Mouse (Mus musculus): ENCODE data around the gene Foxn3. TPM values are rescaled to one million over a fixed set of nuclear protein-coding genes. Genes with fewer than 3 reads are reported as not detected.

The Foxn3 gene
- total and polyA plus RNA-seq, 2 experiments = 21.1 to 27.3 TPM

DNA sequence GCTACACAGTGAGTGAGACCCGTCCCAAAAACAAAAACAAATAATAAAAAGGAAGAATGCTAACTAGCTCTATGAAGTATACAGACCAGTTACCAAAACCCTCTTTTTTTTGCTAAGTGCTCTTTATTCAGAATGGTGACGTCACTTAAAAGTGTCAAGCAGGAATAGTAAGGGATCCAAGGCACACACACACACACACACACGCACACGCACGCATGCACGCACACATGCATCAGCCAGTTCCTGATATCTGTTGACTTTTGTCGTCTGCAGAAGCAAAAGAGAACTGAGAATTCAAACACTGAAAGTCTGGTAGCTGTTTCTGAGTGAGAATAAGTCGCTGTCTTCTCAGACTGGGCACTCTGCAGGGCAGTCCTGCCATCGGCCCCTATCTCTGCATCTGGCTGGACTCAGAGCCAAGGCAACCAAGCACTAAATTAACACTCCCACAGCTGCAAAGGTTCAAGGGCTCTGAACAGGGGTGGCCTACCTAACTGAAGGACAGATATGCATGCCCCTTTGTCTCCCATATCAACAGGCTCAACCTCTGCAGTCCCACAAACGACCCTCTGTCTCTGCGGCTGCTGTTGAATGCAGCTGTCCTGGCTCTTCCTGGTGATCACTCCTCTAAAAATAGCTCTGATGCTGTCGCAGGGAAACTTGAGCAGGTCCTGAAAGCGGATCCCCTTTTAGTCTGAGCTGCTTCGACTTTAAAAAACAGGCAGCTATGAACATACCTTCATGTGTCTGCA lies 257.4 kb downstream of the Foxn3 start:
- Histone ChIP-seq H3K9ac (ENCODE audit: low read depth, low read length) (no peak overlapping the region), H3K4me1 (ENCODE audit: control insufficient read depth, insufficient read depth, low read length) (peaks cover 16% of the 10 kb centered on the region), H3K36me3 (ENCODE audit: control insufficient read depth, insufficient read depth, low read length) (no peaks in the 10 kb centered on the region), H3K27ac (replicated peaks; ENCODE audit: insufficient read depth, low read depth, low read length) (no peak overlapping the region), H3K4me3 (ENCODE audit: insufficient read depth, low read depth, low read length) (no peak overlapping the region), H3K79me2 (ENCODE audit: control insufficient read depth, insufficient read depth, low read length) (peaks cover 37% of the 10 kb centered on the region; the same call in 1 of the 2 replicates), H3K27me3 (ENCODE audit: control insufficient read depth, insufficient read depth, low read length) (no peaks in the 10 kb centered on the region)
- TF ChIP-seq POLR2A (IDR thresholded peaks at IDR 0.05; ENCODE audit: extremely low read depth, insufficient read depth, low read length) = no peak
- no peak for TF ChIP-seq CTCF (IDR thresholded peaks at IDR 0.05; ENCODE audit: low read depth, low read length)
- no peak for DNase-seq (ENCODE audit: extremely low read depth, low read depth, low spot score)
- WGBS = 69% methylated on average over 14 of the region's 14 CpGs

DNA sequence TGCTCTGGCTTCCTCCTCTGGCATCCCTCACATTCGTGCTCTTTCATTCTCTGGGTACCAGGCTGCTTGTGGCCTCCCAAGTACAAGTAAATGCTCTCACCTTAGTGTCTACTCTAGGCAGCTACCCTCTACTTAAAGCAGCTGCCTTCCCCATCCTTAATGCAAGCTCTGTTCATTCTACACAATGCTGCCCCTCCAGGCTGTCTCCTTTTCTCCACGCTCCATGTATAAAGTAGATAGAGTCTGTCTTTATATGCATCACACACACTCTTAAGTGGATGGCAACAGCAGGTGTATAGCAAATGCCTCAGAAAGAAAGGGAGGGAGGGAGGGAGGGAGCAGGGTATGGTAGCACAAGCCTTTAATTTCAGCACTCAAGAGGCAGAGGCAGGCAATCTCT lies 258.1 kb downstream of the Foxn3 start:
- no peak overlapping the region for H3K27ac ChIP-seq (replicated peaks; ENCODE audit: insufficient read depth, low read depth, low read length)
- H3K9ac ChIP-seq (ENCODE audit: low read depth, low read length) = no peak overlapping the region
- no peaks in the 10 kb centered on the region for H3K36me3 ChIP-seq (ENCODE audit: control insufficient read depth, insufficient read depth, low read length)
- H3K4me3 ChIP-seq (ENCODE audit: insufficient read depth, low read depth, low read length) = no peak overlapping the region
- WGBS = 89% methylated on average over 2 of the region's 2 CpGs
- TF ChIP-seq CTCF (IDR thresholded peaks at IDR 0.05; ENCODE audit: low read depth, low read length) (no peak), POLR2A (IDR thresholded peaks at IDR 0.05; ENCODE audit: extremely low read depth, insufficient read depth, low read length) (no peak)
- DNase-seq (ENCODE audit: extremely low read depth, low read depth, low spot score) = no peak
- peaks cover 16% of the 10 kb centered on the region for H3K4me1 ChIP-seq (ENCODE audit: control insufficient read depth, insufficient read depth, low read length)
- peaks cover 36% of the 10 kb centered on the region; the same call in 1 of the 2 replicates for H3K79me2 ChIP-seq (ENCODE audit: control insufficient read depth, insufficient read depth, low read length)
- H3K27me3 ChIP-seq (ENCODE audit: control insufficient read depth, insufficient read depth, low read length) = no peaks in the 10 kb centered on the region

DNA sequence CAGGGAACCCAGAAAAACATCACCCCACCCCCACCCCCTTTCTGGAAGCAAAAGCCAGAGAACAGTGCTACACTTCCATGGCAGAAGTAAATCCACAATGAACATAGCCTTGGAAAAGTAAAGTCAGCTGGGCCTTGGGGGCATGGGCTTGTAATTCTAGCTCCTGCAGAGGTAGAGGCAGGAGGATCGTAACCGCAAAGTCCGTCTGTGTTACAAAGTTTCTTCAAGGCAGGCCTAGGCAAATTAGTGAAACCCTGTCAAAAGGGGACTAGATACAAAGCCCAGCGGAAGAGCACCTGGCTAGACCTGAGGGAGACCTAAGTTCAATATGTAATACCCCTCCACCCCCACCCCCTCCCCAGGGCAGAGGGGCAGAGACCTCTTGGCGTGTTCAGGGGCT lies 259.3 kb downstream of the Foxn3 start:
- peaks cover 36% of the 10 kb centered on the region; the same call in 1 of the 2 replicates for H3K79me2 ChIP-seq (ENCODE audit: control insufficient read depth, insufficient read depth, low read length)
- 98% methylated on average over 5 of the region's 5 CpGs for WGBS

DNA sequence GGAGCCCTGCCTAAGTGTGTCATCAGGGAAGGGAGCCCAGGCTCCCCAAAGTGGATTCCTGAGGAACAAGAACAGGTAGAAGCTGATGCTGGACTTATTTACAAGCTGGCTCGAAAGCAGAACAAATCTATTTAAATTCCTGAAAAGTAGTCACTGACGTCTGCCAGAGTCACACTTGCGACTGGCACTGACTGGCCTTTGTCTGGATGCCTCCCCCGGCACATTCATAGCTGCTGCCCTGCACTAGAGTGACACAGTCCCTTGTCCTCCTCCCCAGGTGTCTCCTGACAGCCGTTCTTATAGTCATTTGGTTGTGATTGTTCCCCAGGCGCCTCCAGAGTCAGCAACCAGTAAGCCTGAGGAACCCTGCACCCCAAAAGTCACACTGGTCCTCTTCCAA lies 259.8 kb downstream of the Foxn3 start:
- peaks cover 36% of the 10 kb centered on the region; the same call in 1 of the 2 replicates for H3K79me2 ChIP-seq (ENCODE audit: control insufficient read depth, insufficient read depth, low read length)
- no peak overlapping the region for H3K27ac ChIP-seq (replicated peaks; ENCODE audit: insufficient read depth, low read depth, low read length)
- H3K36me3 ChIP-seq (ENCODE audit: control insufficient read depth, insufficient read depth, low read length) = no peaks in the 10 kb centered on the region
- H3K4me3 ChIP-seq (ENCODE audit: insufficient read depth, low read depth, low read length) = no peak overlapping the region
- H3K4me1 ChIP-seq (ENCODE audit: control insufficient read depth, insufficient read depth, low read length) = peaks cover 3% of the 10 kb centered on the region; the same call in 1 of the 2 replicates
- 62% methylated on average over 6 of the region's 6 CpGs for WGBS
- no peak overlapping the region for H3K9ac ChIP-seq (ENCODE audit: low read depth, low read length)
- no peak for TF ChIP-seq CTCF (IDR thresholded peaks at IDR 0.05; ENCODE audit: low read depth, low read length)
- TF ChIP-seq POLR2A (IDR thresholded peaks at IDR 0.05; ENCODE audit: extremely low read depth, insufficient read depth, low read length) = no peak
- H3K27me3 ChIP-seq (ENCODE audit: control insufficient read depth, insufficient read depth, low read length) = no peaks in the 10 kb centered on the region
- DNase-seq (ENCODE audit: extremely low read depth, low read depth, low spot score) = no peak

More for the DNA sequence above, 259.3 kb downstream of the Foxn3 start:
- no peak overlapping the region for H3K27ac ChIP-seq (replicated peaks; ENCODE audit: insufficient read depth, low read depth, low read length)
- H3K4me1 ChIP-seq (ENCODE audit: control insufficient read depth, insufficient read depth, low read length) = peaks cover 8% of the 10 kb centered on the region
- DNase-seq (ENCODE audit: extremely low read depth, low read depth, low spot score) = no peak
- no peak overlapping the region for H3K4me3 ChIP-seq (ENCODE audit: insufficient read depth, low read depth, low read length)
- no peaks in the 10 kb centered on the region for H3K27me3 ChIP-seq (ENCODE audit: control insufficient read depth, insufficient read depth, low read length)
- no peaks in the 10 kb centered on the region for H3K36me3 ChIP-seq (ENCODE audit: control insufficient read depth, insufficient read depth, low read length)
- no peak for TF ChIP-seq POLR2A (IDR thresholded peaks at IDR 0.05; ENCODE audit: extremely low read depth, insufficient read depth, low read length)
- no peak overlapping the region for H3K9ac ChIP-seq (ENCODE audit: low read depth, low read length)

DNA sequence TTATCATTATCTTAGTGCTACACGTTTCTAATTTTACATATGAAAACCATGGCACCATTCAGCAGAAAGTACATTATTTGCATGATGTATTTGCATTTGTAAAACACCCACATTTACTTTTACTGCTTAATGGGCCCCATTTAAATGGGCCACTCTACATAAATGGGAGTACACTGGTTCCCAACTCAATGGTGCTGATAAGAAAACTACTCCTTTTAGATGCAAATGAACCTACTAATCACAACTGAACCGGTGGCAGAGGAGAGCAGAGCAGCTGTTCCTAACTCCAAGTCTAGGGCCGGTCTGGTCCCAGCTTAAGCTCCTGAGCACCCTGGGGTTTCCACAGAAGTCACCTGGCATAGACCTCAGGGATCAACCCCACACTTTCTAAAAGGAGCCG lies 263.5 kb downstream of the Foxn3 start:
- Histone ChIP-seq H3K79me2 (ENCODE audit: control insufficient read depth, insufficient read depth, low read length) (peaks cover 51% of the 10 kb centered on the region; the same call in 1 of the 2 replicates), H3K9ac (ENCODE audit: low read depth, low read length) (no peak overlapping the region), H3K27me3 (ENCODE audit: control insufficient read depth, insufficient read depth, low read length) (no peaks in the 10 kb centered on the region), H3K36me3 (ENCODE audit: control insufficient read depth, insufficient read depth, low read length) (no peaks in the 10 kb centered on the region), H3K27ac (replicated peaks; ENCODE audit: insufficient read depth, low read depth, low read length) (no peak overlapping the region), H3K4me1 (ENCODE audit: control insufficient read depth, insufficient read depth, low read length) (no peaks in the 10 kb centered on the region), H3K4me3 (ENCODE audit: insufficient read depth, low read depth, low read length) (no peak overlapping the region)
- 75% methylated on average over 4 of the region's 4 CpGs for WGBS
- no peak for DNase-seq (ENCODE audit: extremely low read depth, low read depth, low spot score)
- no peak for TF ChIP-seq POLR2A (IDR thresholded peaks at IDR 0.05; ENCODE audit: extremely low read depth, insufficient read depth, low read length)
- TF ChIP-seq CTCF (IDR thresholded peaks at IDR 0.05; ENCODE audit: low read depth, low read length) = no peak

Measured in liver, adult 2 months (tissue).